Mouse (Mus musculus) embryonic fibroblast, embryonic 13.5 days (primary cell): ENCODE results near the gene Galnt11. TPM values are rescaled to one million over a fixed set of nuclear protein-coding genes. Genes with fewer than 3 reads are reported as not detected.
"Not testable (repeated sequence)": the region's sequence is repeated elsewhere in the genome, so short reads cannot be mapped to it uniquely, and the experiment has no call there.

ENCODE experiments used
- H3K27ac ChIP-seq: 2 replicates; pipeline ENCODE4 v1.5.1; 2012; ENCODE audit warnings: low read length, control low read depth, inconsistent platforms; ENCODE audit not compliant: insufficient read depth
- H3K4me1 ChIP-seq: 2 replicates; pipeline ENCODE4 v1.6.1; 2011; ENCODE audit warnings: low read length; ENCODE audit not compliant: control insufficient read depth, insufficient read depth
- H3K4me3 ChIP-seq: 2 replicates; pipeline ENCODE4 v1.5.1; 2011; ENCODE audit warnings: mild to moderate bottlenecking, control low read depth, low read length; ENCODE audit not compliant: insufficient read depth
- CTCF ChIP-seq: IDR thresholded peaks from 2 replicates; pipeline ENCODE4 v1.5.1; 2011; ENCODE audit warnings: mild to moderate bottlenecking, control low read depth, low read length, moderate library complexity, borderline replicate concordance; ENCODE audit not compliant: insufficient read depth
- POLR2A ChIP-seq: IDR thresholded peaks from 2 replicates; pipeline ENCODE4 v1.6.1; 2011; ENCODE audit warnings: low read depth, mild to moderate bottlenecking, control low read depth, low read length, moderate library complexity
- polyA plus RNA-seq: library from polyadenylated mRNA; stranded (reverse); fragments of >200 nt; gene quantifications from 2 replicates; pipeline ENCODE4 v1.2.4, GENCODE M21; 2011; ENCODE audit warnings: low read depth; ENCODE audit not compliant: missing spikeins, insufficient read length

Gene Galnt11
- 22.0 and 23.3 TPM in 2 replicates for polyA plus RNA-seq

DNA sequence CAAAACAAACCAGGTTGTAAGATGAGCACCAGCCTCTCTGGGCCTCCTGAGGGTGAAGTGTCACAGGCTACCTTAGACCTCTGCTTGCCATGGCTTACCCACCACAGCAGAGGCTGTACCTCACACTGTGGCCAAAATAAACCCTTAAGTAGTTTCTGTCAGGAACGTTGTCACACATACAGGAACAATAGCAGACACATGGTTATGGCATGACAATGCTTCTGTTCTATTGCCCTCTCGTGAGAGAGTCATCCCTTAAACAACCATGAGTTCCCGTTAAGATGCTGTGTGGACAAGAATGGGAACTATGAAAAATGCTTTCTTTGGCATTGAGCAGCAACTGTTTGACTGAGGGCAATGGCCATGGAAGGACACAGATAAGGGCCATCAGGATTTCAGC is at the start of gene Galnt11:
Galnt11 (plus strand) TSS at position 301 of the 400 bp plus-strand sequence.
- no peak for TF ChIP-seq POLR2A
- Histone ChIP-seq H3K27ac (no peak within 1 kb of the TSS), H3K4me3 (peak within 1 kb of the TSS; percentile 71; the same call in 1 of the 2 replicates), H3K4me1 (no peaks in the 10 kb centered on the region)

DNA sequence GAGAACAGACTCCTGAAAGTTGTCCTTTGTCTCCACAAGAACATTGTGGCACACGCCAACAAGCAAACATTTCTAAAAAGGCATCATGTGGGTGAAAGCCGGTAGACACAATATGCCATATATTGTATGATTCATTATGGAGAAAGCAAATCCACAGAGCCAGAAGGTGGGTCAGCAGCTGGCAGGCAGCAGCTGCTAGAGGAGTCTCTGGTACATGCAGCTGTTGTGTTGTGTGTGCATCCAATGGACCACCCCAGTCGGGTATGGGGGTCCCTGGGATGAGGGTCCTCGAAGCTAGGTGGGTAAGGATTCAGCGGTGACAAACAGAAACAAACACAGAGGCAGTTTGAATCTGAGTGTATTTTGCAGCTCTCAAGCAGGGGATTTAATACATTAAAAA is 43.8 kb upstream of the Galnt11 start:
- not testable (repeated sequence) for H3K4me3 ChIP-seq, H3K4me1 ChIP-seq, H3K27ac ChIP-seq

DNA sequence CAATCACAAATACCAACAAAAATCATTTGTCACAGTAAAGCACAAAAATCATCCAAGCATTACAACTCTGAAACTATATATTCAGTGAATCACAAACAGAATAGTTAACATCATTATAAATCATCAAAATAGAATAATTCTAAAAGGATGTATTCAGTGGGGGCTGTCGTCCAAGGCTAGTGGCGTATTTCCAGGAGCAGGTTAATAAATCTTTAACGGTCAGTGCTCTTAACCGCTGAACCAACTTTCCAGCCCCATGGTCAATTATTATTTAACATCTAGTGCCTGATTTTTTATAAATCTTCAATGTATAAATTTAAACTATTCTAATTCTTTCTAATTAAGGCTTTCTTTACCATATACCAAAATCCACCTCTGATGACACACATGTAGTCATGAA is 43.2 kb upstream of the Galnt11 start:
- H3K4me3 ChIP-seq, H3K4me1 ChIP-seq, H3K27ac ChIP-seq: not testable (repeated sequence)

DNA sequence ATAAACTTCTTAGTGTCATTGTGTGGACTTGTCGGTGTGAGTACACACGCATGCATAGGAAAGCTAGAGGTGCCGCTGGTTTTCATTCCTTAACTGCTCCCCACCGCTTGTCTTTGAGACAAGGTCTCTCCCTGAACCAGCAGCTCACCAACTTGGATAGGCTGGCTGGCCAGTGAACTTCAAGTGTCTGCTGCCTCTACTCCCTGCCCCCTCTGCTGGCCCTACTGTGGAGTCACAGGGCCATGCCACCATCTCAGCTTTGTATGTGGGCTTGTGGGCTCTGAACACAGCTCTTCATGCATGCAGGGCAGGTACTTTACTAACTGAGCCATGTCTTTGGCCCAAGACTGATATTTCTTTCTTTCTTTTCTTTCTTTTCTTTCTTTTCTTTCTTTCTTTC is 42.4 kb upstream of the Galnt11 start:
- H3K27ac ChIP-seq, result no peak overlapping the region
- TF ChIP-seq POLR2A (no peak), CTCF (no peak)
- no peak overlapping the region for H3K4me3 ChIP-seq
- no peaks in the 10 kb centered on the region for H3K4me1 ChIP-seq

DNA sequence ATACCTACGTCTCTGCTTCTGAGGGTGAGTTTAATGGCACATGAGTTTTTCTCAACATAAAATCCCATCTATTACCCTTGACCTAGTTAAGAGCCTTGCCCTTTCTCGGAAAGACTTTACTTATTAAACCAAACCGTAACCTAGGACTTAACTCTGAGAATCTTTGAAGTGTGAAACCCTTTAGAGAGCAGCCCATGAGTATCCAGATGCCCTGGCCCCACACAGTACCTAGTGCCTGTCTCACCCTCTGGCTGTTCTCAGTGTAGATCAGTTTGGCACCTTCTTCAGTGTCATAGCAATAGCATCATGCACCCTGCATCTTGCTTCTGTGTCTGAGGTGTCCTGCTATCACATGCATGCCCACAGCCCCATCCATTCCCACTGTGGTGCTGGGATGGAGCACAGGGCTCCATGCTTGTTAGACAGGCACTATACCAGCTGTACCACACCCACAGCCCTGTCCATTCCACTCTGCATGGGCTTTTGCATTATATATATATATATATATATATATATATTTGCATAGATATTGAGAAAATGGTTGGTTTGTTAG is 41.7 kb upstream of the Galnt11 start:
- no peak for TF ChIP-seq POLR2A
- no peak for TF ChIP-seq CTCF
- H3K4me1 ChIP-seq, result no peaks in the 10 kb centered on the region; the same call in 1 of the 2 replicates
- H3K4me3 ChIP-seq, result no peak overlapping the region
- H3K27ac ChIP-seq, result no peak overlapping the region

DNA sequence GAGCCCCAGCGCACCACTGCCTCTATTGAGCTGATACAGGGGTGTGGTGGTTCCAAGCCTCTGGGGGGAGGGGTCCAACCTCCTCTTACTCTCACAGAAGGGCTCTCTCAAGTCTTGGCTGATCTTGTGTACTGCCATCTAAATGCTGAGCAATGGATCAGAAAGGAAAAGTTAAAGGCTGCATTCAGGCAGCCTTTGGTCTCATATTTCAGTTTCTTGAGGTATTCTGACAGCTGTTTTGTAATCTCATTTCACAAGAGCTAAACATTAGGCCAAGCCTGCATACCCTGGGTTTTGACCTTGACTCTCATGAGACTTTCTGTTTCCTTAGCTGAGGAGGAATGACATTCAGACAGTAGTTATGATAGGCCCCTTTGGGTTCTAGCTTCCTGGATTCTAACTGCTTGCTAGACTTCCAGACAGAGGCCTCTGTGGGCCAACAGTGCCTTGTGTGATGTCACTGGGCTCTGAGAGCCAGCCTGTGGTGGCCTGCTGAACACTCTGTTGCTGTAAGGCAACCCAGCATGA is 40.6 kb upstream of the Galnt11 start, which contains the start of gene Galntl5:
Galntl5 (plus strand) TSS at position 457 of the 528 bp plus-strand sequence.
- no peaks in the 10 kb centered on the region; the same call in 1 of the 2 replicates for H3K4me1 ChIP-seq
- no peak within 1 kb of the TSS for H3K27ac ChIP-seq
- H3K4me3 ChIP-seq, result no peak within 1 kb of the TSS
- TF ChIP-seq CTCF (no peak), POLR2A (no peak)

DNA sequence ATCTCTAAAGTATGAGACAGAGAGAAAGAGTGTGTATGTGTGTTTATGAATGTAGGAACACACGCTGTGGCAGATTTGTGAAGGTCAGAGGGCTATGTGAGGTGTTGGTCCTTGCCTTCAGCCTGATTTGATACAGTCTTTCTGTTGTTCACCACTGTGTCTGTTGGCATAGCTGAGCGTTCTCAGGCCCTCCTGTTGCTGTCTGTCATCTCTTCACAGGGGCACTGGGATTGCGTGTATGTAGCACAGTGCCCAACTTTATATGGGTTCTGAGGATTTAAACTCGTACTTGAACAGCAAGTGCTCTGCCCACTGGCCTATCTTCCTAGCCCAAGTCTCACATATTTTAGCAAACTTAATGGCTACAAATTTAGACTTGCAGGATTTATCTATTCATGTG is 38.1 kb upstream of the Galnt11 start:
- Histone ChIP-seq H3K4me1 (peaks cover 2% of the 10 kb centered on the region; the same call in 1 of the 2 replicates), H3K27ac (no peak overlapping the region), H3K4me3 (no peak overlapping the region)
- TF ChIP-seq CTCF (no peak), POLR2A (no peak)

DNA sequence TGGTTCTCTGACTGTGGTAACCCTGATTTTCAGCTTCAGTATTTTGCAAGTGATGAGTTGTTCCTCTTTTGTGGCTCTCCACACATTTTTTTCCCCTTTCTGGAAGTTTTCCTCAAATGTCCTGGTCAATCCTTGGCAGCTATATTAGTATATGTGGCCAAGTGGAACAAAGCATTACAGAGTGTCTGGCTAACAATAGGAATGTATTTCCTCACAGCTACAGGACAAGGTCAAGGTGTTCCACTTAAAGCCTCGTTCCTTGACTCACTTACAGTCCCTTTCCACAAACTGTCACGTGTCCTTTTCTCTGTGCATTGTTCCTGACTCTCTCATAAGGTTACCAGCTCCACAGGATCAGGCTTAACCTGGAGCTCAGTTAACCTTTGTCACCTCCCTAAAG is 37.1 kb upstream of the Galnt11 start:
- no peak overlapping the region for H3K4me3 ChIP-seq
- no peak for TF ChIP-seq POLR2A
- no peak for TF ChIP-seq CTCF
- H3K27ac ChIP-seq, result no peak overlapping the region
- H3K4me1 ChIP-seq, result peaks cover 2% of the 10 kb centered on the region; the same call in 1 of the 2 replicates

DNA sequence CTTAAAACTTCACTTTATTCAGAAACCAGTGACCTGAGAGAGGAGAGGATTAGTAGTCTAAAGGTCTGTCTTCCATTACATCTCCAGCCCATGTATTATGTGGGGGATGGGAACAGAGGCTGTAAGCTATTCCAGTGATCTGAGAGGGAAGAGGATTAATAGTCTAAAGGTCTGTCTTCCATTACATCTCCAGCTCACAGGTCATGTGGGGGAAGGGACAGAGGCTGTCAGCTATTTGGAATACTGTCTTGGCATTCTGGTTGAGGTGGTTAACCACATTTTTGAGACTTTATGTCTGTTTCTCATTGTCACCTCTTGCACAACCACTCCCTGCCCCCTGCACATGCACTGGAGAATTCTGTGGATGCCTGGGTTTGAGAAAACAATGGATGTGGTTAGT is 34.0 kb upstream of the Galnt11 start:
- Histone ChIP-seq H3K4me3 (no peak overlapping the region), H3K4me1 (peaks cover 2% of the 10 kb centered on the region; the same call in 1 of the 2 replicates), H3K27ac (no peak overlapping the region)
- no peak for TF ChIP-seq POLR2A
- no peak for TF ChIP-seq CTCF

DNA sequence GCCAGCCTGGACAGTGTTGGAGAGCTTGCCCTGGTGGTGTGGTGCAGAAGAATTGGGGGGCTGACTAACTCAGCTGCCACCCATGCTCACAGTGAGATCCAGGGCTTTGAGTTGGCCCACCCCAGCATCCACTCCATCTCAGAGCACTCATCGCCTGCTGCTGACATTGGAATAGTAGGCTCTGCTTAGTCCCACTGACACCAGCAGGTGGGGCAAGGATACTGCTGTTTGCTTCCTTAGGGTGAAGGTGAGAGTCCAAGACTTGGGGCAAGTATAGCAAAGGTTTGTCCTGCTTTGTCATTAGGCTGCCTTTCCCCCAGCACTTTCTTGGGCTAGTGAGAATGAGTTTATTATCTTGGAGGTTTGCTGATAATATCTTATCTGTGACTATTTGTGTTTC is 32.9 kb upstream of the Galnt11 start:
- TF ChIP-seq POLR2A (no peak), CTCF (peak; percentile 16; the same call in 1 of the 2 replicates)
- Histone ChIP-seq H3K27ac (no peak overlapping the region), H3K4me1 (peaks cover 2% of the 10 kb centered on the region; the same call in 1 of the 2 replicates), H3K4me3 (no peak overlapping the region)

DNA sequence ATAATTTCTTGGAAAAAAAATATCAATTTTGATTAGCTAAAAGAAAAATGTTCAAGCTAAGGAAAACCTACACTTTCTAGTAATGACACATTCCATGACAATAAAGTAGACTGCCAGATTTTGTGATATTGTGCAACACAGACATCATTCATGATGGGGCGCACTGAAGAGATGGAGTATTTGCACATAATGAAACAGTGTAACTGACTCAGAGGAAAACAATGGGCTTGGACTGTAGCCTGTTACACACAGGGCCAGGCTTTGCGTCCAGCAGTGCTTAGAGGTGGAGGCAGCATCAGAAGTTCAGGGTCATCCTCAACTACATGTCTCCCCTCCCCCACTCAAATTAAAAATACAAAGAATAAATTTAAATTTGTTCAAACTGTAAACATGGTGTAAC is 31.2 kb upstream of the Galnt11 start:
- no peak overlapping the region for H3K4me3 ChIP-seq
- no peak overlapping the region for H3K27ac ChIP-seq
- TF ChIP-seq POLR2A (no peak), CTCF (no peak)
- H3K4me1 ChIP-seq, result 0 out of 2 replicates have a peak, but pooled peaks cover 2% of the 10 kb centered on the region

DNA sequence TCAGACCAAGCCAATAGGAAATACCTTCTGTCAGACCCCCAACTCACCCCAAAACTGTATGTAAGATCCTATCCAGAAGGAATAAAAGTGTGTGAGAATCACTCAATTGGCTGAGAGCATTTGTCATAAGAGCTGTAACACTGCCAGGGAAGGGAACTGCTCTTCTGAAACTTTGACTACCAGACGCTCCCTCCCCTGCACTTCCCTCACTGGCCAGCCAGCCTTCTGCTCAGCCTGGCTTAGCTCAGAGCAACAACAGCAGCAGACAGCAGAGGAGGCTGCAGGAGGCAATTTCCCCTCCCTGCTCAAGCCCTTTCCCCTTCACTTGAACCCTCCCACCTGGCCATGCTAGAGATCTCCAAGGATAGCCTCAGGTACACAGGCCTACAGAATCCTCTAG is 9.8 kb upstream of the Galnt11 start:
- Histone ChIP-seq H3K4me1 (no peaks in the 10 kb centered on the region), H3K27ac (no peak overlapping the region), H3K4me3 (no peak overlapping the region)
- no peak for TF ChIP-seq POLR2A
- TF ChIP-seq CTCF, result no peak

DNA sequence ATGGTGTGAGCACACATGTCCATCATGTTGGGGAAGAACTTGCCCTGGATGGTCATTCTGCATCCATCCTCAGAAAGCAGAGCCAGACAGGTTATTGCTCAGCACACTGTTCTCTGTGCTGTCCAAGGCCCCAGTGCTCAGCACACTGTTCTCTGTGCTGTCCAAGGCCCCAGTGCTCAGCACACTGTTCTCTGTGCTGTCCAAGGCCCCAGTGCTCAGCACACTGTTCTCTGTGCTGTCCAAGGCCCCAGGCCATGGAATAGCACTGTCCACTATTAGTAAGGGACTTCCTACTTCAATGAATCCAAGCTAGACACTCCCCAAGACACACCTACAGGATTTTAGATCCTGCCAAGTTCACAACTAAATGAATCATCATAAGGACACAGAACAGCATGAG is 8.5 kb upstream of the Galnt11 start:
- H3K4me3 ChIP-seq, H3K27ac ChIP-seq, H3K4me1 ChIP-seq: not testable (repeated sequence)
